Comparison of ENCODE assay signal across 15 mouse cellular contexts in genomic region chr1:144200496-144200895, GRCm38 (mm10). TPM values are rescaled to one million over a fixed set of nuclear protein-coding genes. Genes with fewer than 3 reads are reported as not detected.
DNase-seq lines count a peak whose midpoint lies in the region; ATAC-seq lines count a peak whose summit lies in the region.
"Had no signal": no experiment of that assay in that cellular context is flagged by ENCODE, and none has a peak within 500 bp of the region (broad histone marks: within the 10 kb centered on the region; RNA-seq: fewer than 3 reads in every experiment).

No protein-coding gene starts in this region.

- no peak for ATAC-seq in heart, embryonic 11.5 days (replicated peaks; ENCODE audit: insufficient number of reproducible peaks, low FRiP score, low TSS enrichment)
- ATAC-seq: forebrain, embryonic 13.5 days had no signal

- no peak overlapping the region for H3K4me2 ChIP-seq in heart, embryonic 11.5 days
- H3K4me2 ChIP-seq: forebrain, embryonic 13.5 days; limb, embryonic 12.5 days had no signal

- WGBS in heart, embryonic 11.5 days (ENCODE audit: insufficient replicate concordance), result 53% methylated on average over 2 of the region's 2 CpGs

- no peak overlapping the region for H3K27ac ChIP-seq in heart, embryonic 11.5 days (ENCODE audit: low read depth, low read length)
- H3K27ac ChIP-seq: forebrain, embryonic 13.5 days; limb, embryonic 12.5 days had no signal

- H3K36me3 ChIP-seq in heart, embryonic 11.5 days (ENCODE audit: control insufficient read depth, insufficient read depth, low read length), result no peaks in the 10 kb centered on the region
- no peaks in the 10 kb centered on the region for H3K36me3 ChIP-seq in megakaryocyte, embryonic 14.5 days (replicated peaks; ENCODE audit: low read length)
- H3K36me3 ChIP-seq: limb, embryonic 12.5 days had no signal

- H3K4me1 ChIP-seq in heart, embryonic 11.5 days (ENCODE audit: control insufficient read depth, insufficient read depth, low read length), result no peaks in the 10 kb centered on the region
- H3K4me1 ChIP-seq in megakaryocyte, embryonic 14.5 days, result peaks cover 50% of the 10 kb centered on the region
- H3K4me1 ChIP-seq: forebrain, embryonic 13.5 days; limb, embryonic 12.5 days had no signal

- no peak overlapping the region for H3K9ac ChIP-seq in heart, embryonic 11.5 days (ENCODE audit: low read depth, low read length)
- H3K9ac ChIP-seq: forebrain, embryonic 13.5 days; limb, embryonic 12.5 days had no signal

- H3K9me3 ChIP-seq in heart, embryonic 11.5 days (replicated peaks; ENCODE audit: control insufficient read depth, low read length), result no peaks in the 10 kb centered on the region
- no peaks in the 10 kb centered on the region for H3K9me3 ChIP-seq in megakaryocyte, embryonic 14.5 days
- H3K9me3 ChIP-seq: forebrain, embryonic 13.5 days; limb, embryonic 12.5 days had no signal

- H3K4me3 ChIP-seq in heart, embryonic 11.5 days (ENCODE audit: low read depth, low read length), result no peak overlapping the region
- H3K4me3 ChIP-seq in megakaryocyte, embryonic 14.5 days (replicated peaks), result peak overlapping the region; percentile 7
- H3K4me3 ChIP-seq: forebrain, embryonic 13.5 days; limb, embryonic 12.5 days had no signal

- peak; percentile 9 to 28 for DNase-seq in heart, adult 18-20 months
- DNase-seq in spleen, postnatal 36 days (ENCODE audit: low spot score in 2 of 2), result peak; percentile 46 to 48
- no peak for DNase-seq in spleen, postnatal 4 days (ENCODE audit: low spot score in 2 of 2)
- no peak for DNase-seq in right cerebral cortex, postnatal 10 days (ENCODE audit: low spot score in 2 of 2)
- DNase-seq in kidney, postnatal 10 days, result no peak
- no peak for DNase-seq in T-cell, adult 2 months (ENCODE audit: low spot score)
- DNase-seq: gastrocnemius, postnatal 10 days; kidney, postnatal 25 days had no signal

- H3K27me3 ChIP-seq in heart, embryonic 11.5 days (ENCODE audit: control insufficient read depth, insufficient read depth, low read length), result no peaks in the 10 kb centered on the region
- no peaks in the 10 kb centered on the region for H3K27me3 ChIP-seq in megakaryocyte, embryonic 14.5 days (replicated peaks)
- H3K27me3 ChIP-seq: forebrain, embryonic 13.5 days; limb, embryonic 12.5 days had no signal

RNA-seq across cellular contexts. Expression of gene Rgs13, which starts 23.3 kb away (rescaled TPM):
- not detected for total RNA-seq in heart, adult 18-20 months (2021)
- polyA plus RNA-seq in heart, embryonic 11.5 days (2014; fragmentation: Nextera tagmentation; extraction: Ambion mirVana), result not detected in 2 replicates
- polyA plus RNA-seq in megakaryocyte, embryonic 14.5 days (2012; ENCODE audit: insufficient read depth, low replicate concordance), result not detected in 2 replicates
- polyA plus RNA-seq: intestine, embryonic 14.5 days; limb, embryonic 12.5 days; testis, adult 2 months had no signal

RNA-seq across cellular contexts. Expression of gene Rgs1, which starts 48.5 kb away (rescaled TPM):
- under 1 TPM; 0.64 to 0.69 TPM for total RNA-seq in heart, adult 18-20 months (2021)
- not detected in 2 replicates for polyA plus RNA-seq in heart, embryonic 11.5 days (2014; fragmentation: Nextera tagmentation; extraction: Ambion mirVana)
- 0.09 TPM in 1 of 2 replicates, not detected in the other for polyA plus RNA-seq in megakaryocyte, embryonic 14.5 days (2012; ENCODE audit: insufficient read depth, low replicate concordance)
- total RNA-seq: gastrocnemius, postnatal 10 days; left cerebral cortex, adult 18-20 months had no signal
- polyA plus RNA-seq: forebrain, embryonic 13.5 days; intestine, embryonic 14.5 days; limb, embryonic 12.5 days; testis, adult 2 months had no signal

Comparison
In these comparisons a context has a peak if more than half of its experiments do, and no peak if none do; other contexts are left out.
1. DNase-seq: peak in heart, adult 18-20 months (2 of 2) and spleen, postnatal 36 days (2 of 2); none in spleen, postnatal 4 days (0 of 2), right cerebral cortex, postnatal 10 days (0 of 2), kidney, postnatal 10 days (single experiment) and T-cell, adult 2 months (single experiment).